Mouse (Mus musculus): ENCODE measurements around the gene Rccd1. TPM values are rescaled to one million over a fixed set of nuclear protein-coding genes. Genes with fewer than 3 reads are reported as not detected.

Gene Rccd1
- polyA plus RNA-seq, 1 experiment, result 19.4 TPM

DNA sequence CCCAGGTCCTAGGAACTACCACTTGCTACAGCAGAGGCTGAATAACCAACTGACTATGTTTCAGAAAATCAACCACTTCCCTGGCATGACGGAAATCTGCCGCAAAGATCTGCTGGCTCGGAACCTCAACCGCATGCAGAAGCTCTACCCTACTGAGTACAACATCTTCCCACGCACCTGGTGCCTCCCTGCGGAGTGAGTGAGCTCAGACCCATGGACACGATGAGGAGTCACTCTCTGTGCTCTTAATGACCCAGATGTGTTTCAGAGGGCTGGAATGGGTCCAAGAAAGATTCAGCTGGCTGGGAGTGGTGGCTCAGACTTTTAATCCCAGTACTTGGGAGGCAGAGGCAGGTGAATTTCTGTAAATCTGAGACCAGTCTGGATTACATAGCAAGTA is 71.8 kb downstream of the Rccd1 start:
- 62% methylated on average over 7 of the region's 7 CpGs for WGBS
- no peak overlapping the region for H3K27ac ChIP-seq (ENCODE audit: insufficient read depth, low read length)
- no peaks in the 10 kb centered on the region for H3K27me3 ChIP-seq (ENCODE audit: control insufficient read depth, insufficient read depth, low read length)
- H3K4me1 ChIP-seq (ENCODE audit: control insufficient read depth, insufficient read depth, low read length), result no peaks in the 10 kb centered on the region
- TF ChIP-seq POLR2A (IDR thresholded peaks at IDR 0.05; ENCODE audit: borderline replicate concordance, insufficient read depth, low read length) (no peak), CTCF (IDR thresholded peaks at IDR 0.05; ENCODE audit: borderline replicate concordance, insufficient read depth, low read depth, low read length) (no peak)
- no peak overlapping the region for H3K4me3 ChIP-seq (replicated peaks; ENCODE audit: insufficient read depth, low read depth, low read length)
- no peak for DNase-seq

DNA sequence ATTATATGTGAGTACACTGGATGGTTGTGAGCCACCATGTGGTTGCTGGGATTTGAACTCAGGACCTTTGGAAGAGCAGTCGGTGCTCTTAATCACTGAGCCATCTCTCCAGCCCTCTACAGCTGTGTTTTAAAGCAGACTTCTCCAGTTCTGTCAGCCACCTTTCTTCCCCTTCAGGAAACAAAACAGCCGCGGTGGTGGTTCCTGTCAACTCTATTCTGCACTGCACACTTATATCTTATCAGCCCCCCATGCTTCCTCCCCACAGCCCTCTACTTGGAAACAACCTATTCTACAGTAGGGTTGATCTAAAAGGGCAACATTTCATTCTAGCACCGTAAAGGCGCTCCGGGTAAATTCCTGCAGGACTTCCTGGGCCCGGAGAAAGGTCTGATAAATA is 77.4 kb downstream of the Rccd1 start:
- H3K27ac ChIP-seq (ENCODE audit: insufficient read depth, low read length), result no peak overlapping the region
- 65% methylated on average over 7 of the region's 7 CpGs for WGBS
- TF ChIP-seq POLR2A (IDR thresholded peaks at IDR 0.05; ENCODE audit: borderline replicate concordance, insufficient read depth, low read length), result no peak
- TF ChIP-seq CTCF (IDR thresholded peaks at IDR 0.05; ENCODE audit: borderline replicate concordance, insufficient read depth, low read depth, low read length), result no peak
- no peak for DNase-seq
- H3K27me3 ChIP-seq (ENCODE audit: control insufficient read depth, insufficient read depth, low read length), result no peaks in the 10 kb centered on the region
- H3K4me1 ChIP-seq (ENCODE audit: control insufficient read depth, insufficient read depth, low read length), result no peaks in the 10 kb centered on the region
- no peak overlapping the region for H3K4me3 ChIP-seq (replicated peaks; ENCODE audit: insufficient read depth, low read depth, low read length)

DNA sequence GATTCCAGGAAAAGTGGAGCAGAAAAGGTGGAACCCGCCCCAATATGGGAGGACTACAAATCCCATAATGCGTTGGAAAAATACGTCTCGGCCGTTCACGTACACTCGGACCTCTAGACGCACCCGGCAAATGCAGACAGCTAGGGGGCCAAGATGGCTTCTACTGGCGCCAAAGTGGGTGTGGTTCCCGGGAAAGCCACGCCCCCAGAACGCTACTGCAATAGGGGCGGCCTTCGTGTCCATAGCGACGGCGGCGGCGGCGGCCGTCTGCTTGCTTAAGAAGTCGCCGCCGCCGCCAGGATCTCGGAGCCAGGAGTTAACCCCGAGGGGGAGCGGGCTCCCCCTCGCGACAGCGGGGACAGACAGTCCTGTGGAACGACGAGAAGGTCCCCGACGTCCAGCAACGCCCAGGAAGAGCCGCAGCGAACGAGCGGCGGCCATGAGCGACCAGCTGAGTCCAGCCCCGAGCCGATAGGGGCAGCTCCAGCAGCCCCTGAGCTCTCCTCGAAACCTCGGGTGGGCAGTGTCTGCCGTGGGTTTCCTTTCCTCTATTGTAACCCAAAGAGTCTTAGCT is 78.0 kb downstream of the Rccd1 start, which contains the start of gene Ttll13:
Gene Ttll13, plus strand, starts transcription at position 229 of the 574 bp plus-strand sequence.
- no peak for TF ChIP-seq CTCF (IDR thresholded peaks at IDR 0.05; ENCODE audit: borderline replicate concordance, insufficient read depth, low read depth, low read length)
- peak; percentile 51; the same call in 1 of the 2 replicates for TF ChIP-seq POLR2A (IDR thresholded peaks at IDR 0.05; ENCODE audit: borderline replicate concordance, insufficient read depth, low read length)
- peak; percentile 94 to 97 for DNase-seq
- no peaks in the 10 kb centered on the region for H3K27me3 ChIP-seq (ENCODE audit: control insufficient read depth, insufficient read depth, low read length)
- 0 out of 2 replicates have a peak within 1 kb of the TSS, but pooled peaks have one; percentile 35 for H3K27ac ChIP-seq (ENCODE audit: insufficient read depth, low read length)
- no peaks in the 10 kb centered on the region for H3K4me1 ChIP-seq (ENCODE audit: control insufficient read depth, insufficient read depth, low read length)
- WGBS, result under 1% methylated on average over 48 of the region's 48 CpGs
- peak within 1 kb of the TSS; percentile 86 for H3K4me3 ChIP-seq (replicated peaks; ENCODE audit: insufficient read depth, low read depth, low read length)

DNA sequence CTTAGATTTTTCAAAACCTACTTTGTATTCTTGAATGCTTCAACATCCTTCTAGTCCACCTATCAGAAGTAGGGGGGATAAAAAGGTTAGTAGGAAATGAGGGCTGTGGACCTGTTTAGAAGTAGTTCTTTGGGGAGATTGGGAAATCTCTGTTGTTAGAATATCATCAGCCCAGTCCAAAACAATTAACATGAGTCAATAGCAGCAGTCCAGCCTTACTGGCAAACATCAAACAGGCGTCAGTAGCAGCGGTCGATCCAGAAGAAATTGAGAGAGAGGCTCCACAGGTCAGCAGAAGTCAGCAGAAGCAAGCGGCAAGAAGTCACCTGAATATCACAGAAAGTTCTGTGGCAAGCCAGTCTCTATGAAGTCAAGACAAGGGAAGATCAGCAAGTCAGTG is 79.4 kb downstream of the Rccd1 start:
- no peak for TF ChIP-seq CTCF (IDR thresholded peaks at IDR 0.05; ENCODE audit: borderline replicate concordance, insufficient read depth, low read depth, low read length)
- TF ChIP-seq POLR2A (IDR thresholded peaks at IDR 0.05; ENCODE audit: borderline replicate concordance, insufficient read depth, low read length), result no peak
- no peak for DNase-seq
- Histone ChIP-seq H3K4me1 (ENCODE audit: control insufficient read depth, insufficient read depth, low read length) (no peaks in the 10 kb centered on the region), H3K27me3 (ENCODE audit: control insufficient read depth, insufficient read depth, low read length) (no peaks in the 10 kb centered on the region), H3K4me3 (replicated peaks; ENCODE audit: insufficient read depth, low read depth, low read length) (no peak overlapping the region), H3K27ac (ENCODE audit: insufficient read depth, low read length) (no peak overlapping the region)
- 92% methylated on average over 4 of the region's 4 CpGs for WGBS

Other genes starting within 250 kb of the Rccd1 start
- gene Idh2, start 209.1 kb downstream of the Rccd1 start, polyA plus RNA-seq (2012; rRNA removed), result 77.9 and 84.0 TPM in 2 replicates
- 10.7 and 11.5 TPM in 2 replicates for gene Sema4b, start 137.6 kb downstream of the Rccd1 start, polyA plus RNA-seq (2012; rRNA removed)
- 40.1 and 45.0 TPM in 2 replicates for gene Cib1, start 91.6 kb downstream of the Rccd1 start, polyA plus RNA-seq (2012; rRNA removed)
- gene Gdpgp1, start 91.6 kb downstream of the Rccd1 start, polyA plus RNA-seq (2012; rRNA removed), result 3.9 and 4.1 TPM in 2 replicates
- gene Ttll13, start 78.1 kb downstream of the Rccd1 start, polyA plus RNA-seq (2012; rRNA removed), result 0.69 and 0.98 TPM in 2 replicates
- gene Ngrn, start 63.2 kb downstream of the Rccd1 start, polyA plus RNA-seq (2012; rRNA removed), result 67.1 and 70.8 TPM in 2 replicates
- 30.9 and 31.5 TPM in 2 replicates for gene Vps33b, start 54.8 kb downstream of the Rccd1 start, polyA plus RNA-seq (2012; rRNA removed)
- gene Prc1, start 30.0 kb downstream of the Rccd1 start, polyA plus RNA-seq (2012; rRNA removed), result 1.0 and 1.2 TPM in 2 replicates
- gene Unc45a, start 16.6 kb upstream of the Rccd1 start, polyA plus RNA-seq (2012; rRNA removed), result 81.8 and 97.8 TPM in 2 replicates
- 57.7 and 61.0 TPM in 2 replicates for gene Hddc3, start 18.6 kb upstream of the Rccd1 start, polyA plus RNA-seq (2012; rRNA removed)
- gene Man2a2, start 46.9 kb upstream of the Rccd1 start, polyA plus RNA-seq (2012; rRNA removed), result 167 and 188 TPM in 2 replicates
- 4.2 and 4.9 TPM in 2 replicates for gene Fes, start 63.5 kb upstream of the Rccd1 start, polyA plus RNA-seq (2012; rRNA removed)
- 34.4 and 37.3 TPM in 2 replicates for gene Furin, start 81.0 kb upstream of the Rccd1 start, polyA plus RNA-seq (2012; rRNA removed)
- gene Blm, start 210.7 kb upstream of the Rccd1 start, polyA plus RNA-seq (2012; rRNA removed), result 5.4 and 6.4 TPM in 2 replicates

Measured in cerebellum, adult 2 months (tissue).